20 mouse cellular contexts compared by ENCODE assay signal in genomic region chr11:70626877-70627276, GRCm38 (mm10). TPM values are rescaled to one million over a fixed set of nuclear protein-coding genes. Genes with fewer than 3 reads are reported as not detected.
"Had no signal": no experiment of that assay in that cellular context is flagged by ENCODE, and none has a peak within 500 bp of the region (broad histone marks: within the 10 kb centered on the region; RNA-seq: fewer than 3 reads in every experiment).

No protein-coding gene starts in this region.

- H3K27ac ChIP-seq: hindbrain, embryonic 15.5 days; limb, embryonic 13.5 days; liver, embryonic 14.5 days; macrophage; midbrain, embryonic 15.5 days; neural tube, embryonic 13.5 days had no signal

- H3K4me1 ChIP-seq: hindbrain, embryonic 15.5 days; limb, embryonic 13.5 days; midbrain, embryonic 15.5 days; neural tube, embryonic 13.5 days had no signal

- H3K36me3 ChIP-seq: hindbrain, embryonic 15.5 days; limb, embryonic 13.5 days; midbrain, embryonic 15.5 days; neural tube, embryonic 13.5 days had no signal

- H3K9me3 ChIP-seq: hindbrain, embryonic 15.5 days; limb, embryonic 13.5 days; megakaryocyte, embryonic 14.5 days; midbrain, embryonic 15.5 days; neural tube, embryonic 13.5 days had no signal

- H3K9ac ChIP-seq: hindbrain, embryonic 15.5 days; limb, embryonic 13.5 days; liver, embryonic 14.5 days; lung, embryonic 14.5 days; midbrain, embryonic 15.5 days; neural tube, embryonic 13.5 days had no signal

- ATAC-seq: inflammation-experienced regulatory T-cells, adult 6 months; midbrain, embryonic 15.5 days had no signal

- H3K4me2 ChIP-seq: hindbrain, embryonic 15.5 days; limb, embryonic 13.5 days; lung, embryonic 14.5 days; midbrain, embryonic 11.5 days; midbrain, embryonic 15.5 days; neural tube, embryonic 13.5 days had no signal

- H3K27me3 ChIP-seq: hindbrain, embryonic 15.5 days; limb, embryonic 13.5 days; megakaryocyte, embryonic 14.5 days; midbrain, embryonic 15.5 days; neural tube, embryonic 13.5 days had no signal

- H3K4me3 ChIP-seq: hindbrain, embryonic 15.5 days; limb, embryonic 13.5 days; megakaryocyte, embryonic 14.5 days; midbrain, embryonic 15.5 days; neural tube, embryonic 13.5 days had no signal

- DNase-seq: left cerebral cortex, postnatal 4 days; lung, embryonic 14.5 days; lung, postnatal 14 days; right cerebral cortex, postnatal 14 days; thymus, postnatal 36 days had no signal

RNA-seq across cellular contexts. Expression of gene Chrne, which starts 7.9 kb away (rescaled TPM):
- total RNA-seq: left cerebral cortex, postnatal 4 days had no signal
- polyA plus RNA-seq: limb, embryonic 13.5 days; liver, embryonic 14.5 days; lung, embryonic 14.5 days; macrophage; midbrain, embryonic 11.5 days; midbrain, embryonic 15.5 days had no signal

RNA-seq across cellular contexts. Expression of gene 4930544D05Rik, which starts 11.2 kb away (rescaled TPM):
- total RNA-seq: left cerebral cortex, postnatal 4 days had no signal
- polyA plus RNA-seq: hindbrain, embryonic 15.5 days; inflammation-experienced regulatory T-cells, adult 6 months; large intestine, adult 2 months; limb, embryonic 13.5 days; liver, embryonic 14.5 days; lung, embryonic 14.5 days; macrophage; midbrain, embryonic 11.5 days; midbrain, embryonic 15.5 days; neural tube, embryonic 13.5 days; stomach, embryonic 16.5 days; thymus, postnatal 0 days had no signal

RNA-seq across cellular contexts. Expression of gene Gp1ba, which starts 12.0 kb away (rescaled TPM):
- total RNA-seq: layer of hippocampus, postnatal 14 days; left cerebral cortex, adult 18-20 months; left cerebral cortex, postnatal 10 days had no signal
- polyA plus RNA-seq: large intestine, adult 2 months had no signal
